Mouse (Mus musculus) T-helper 1 cell (primary cell): Measurements from ENCODE around the gene Adra2b.

Experiments used
- in situ Hi-C: fragments of 300-600 bp; cut with MboI, MseI; formaldehyde crosslinking; loops from one replicate; pipeline ENCODE4 v1.15.1; 2025; ENCODE audit warnings: high pct_unique_total_duplicates

Adra2b gene

DNA sequence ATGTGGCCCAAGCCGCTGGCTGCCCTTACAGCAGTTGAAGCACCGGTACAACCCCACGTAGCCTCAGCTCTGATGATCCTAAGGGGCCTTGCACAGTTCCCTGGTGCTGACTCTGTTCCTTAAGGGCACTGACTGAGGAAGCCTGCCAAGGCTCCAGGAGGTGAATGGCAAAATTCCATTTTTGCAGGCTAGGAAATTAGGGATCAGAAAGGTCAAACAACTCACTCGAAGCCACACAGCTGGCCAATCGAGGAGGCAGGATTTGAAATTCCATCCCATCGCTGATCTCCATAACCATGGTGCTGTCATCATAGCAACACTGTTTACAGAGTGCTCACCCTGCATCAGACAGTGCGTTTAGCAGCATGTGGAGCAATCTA lies 15.6 kb downstream of the Adra2b start:
- in situ Hi-C loops = loop anchor here (25.0 kb wide), 1 partner anchor 1359 kb away; no protein-coding TSS in a partner anchor

DNA sequence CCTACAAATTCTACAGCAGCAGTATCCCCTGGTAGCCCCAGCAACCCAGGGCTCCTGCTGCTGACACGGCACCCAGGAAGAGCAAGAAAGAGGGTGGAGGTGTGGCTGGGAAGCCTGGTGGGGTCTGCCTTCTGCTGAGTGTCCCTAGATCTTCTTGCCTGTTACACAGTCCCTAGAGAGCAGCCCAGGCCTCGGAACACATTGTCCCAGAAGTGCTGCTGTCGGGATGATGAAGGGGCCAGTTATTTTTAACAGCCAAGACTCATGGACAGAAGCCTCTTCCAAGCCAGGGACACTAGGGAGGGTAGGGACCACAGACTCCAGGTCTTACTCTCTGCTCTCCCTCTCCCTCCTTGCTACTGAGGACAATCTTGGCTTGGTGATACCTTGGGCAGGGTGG lies 16.2 kb downstream of the Adra2b start:
- in situ Hi-C loops = loop anchor here (25.0 kb wide), 1 partner anchor 1358 kb away; no protein-coding TSS in a partner anchor

DNA sequence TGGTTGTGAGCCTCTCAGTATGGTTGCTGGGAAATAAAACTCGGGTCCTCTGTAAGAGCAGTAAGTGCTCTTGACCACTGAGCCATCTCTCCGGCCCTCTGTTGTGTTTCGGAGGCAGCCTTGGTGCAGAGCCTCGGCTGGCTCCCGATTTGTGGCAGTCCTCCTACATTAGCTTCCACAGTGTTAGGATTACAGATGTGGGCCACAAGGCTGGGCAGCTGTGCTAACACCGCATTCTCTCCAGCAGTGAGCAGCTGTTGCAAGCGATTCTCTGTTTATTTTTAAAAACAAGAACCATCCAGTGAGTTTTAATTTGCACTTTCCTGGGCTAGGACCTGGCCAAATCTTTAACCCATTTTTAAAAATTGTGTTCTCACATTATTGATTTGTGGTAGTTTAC lies 20.9 kb downstream of the Adra2b start:
- in situ Hi-C loops = loop anchor here (25.0 kb wide), 1 partner anchor 1353 kb away; no protein-coding TSS in a partner anchor

DNA sequence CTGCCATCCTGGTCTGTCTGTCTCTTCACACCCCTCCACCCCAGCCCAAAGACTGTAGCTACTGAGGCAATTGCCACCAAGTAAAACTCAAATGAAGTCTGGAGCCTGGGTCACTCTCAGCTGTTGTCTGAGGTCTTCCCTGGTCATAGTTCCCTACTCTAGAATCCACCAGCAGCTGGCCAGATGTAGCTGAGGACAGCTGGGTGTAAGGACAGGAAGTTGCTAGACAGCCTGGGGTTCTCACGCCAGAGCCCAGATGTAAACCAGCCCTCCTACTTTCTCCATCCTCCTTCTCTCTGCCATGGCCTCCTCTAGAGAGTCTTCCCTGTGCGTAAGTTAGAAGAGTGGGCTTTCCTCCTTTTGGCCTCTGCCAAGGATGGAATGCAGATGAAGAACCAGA lies 24.5 kb downstream of the Adra2b start:
- in situ Hi-C loops = loop anchor here (25.0 kb wide), 1 partner anchor 1350 kb away; no protein-coding TSS in a partner anchor

DNA sequence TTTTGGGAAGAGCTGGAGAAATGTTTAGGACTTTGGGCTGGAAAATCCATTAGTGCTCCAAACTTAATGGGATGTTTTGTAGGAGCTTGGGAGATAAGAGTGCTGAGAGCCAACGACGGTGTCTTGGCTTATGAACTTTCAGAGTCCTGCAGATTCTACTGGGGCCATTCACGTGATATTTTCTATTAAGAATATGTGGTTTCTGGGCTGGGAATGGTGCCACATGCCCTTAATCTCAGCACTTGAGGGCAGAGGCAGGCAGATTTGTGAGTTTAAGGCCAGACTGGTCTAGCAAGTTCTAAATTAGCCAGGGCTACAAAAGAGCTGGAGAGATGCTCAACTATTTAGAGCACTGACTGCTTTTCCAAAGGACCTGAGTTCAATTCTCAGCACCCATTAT lies 27.3 kb downstream of the Adra2b start:
- in situ Hi-C loops = loop anchor here (25.0 kb wide), 1 partner anchor 1347 kb away; no protein-coding TSS in a partner anchor

- in situ Hi-C loops = loop anchor here (25.0 kb wide), 1 partner anchor 1346 kb away; no protein-coding TSS in a partner anchor
Measured at GRCm38 (mm10) chr2:127390846-127391245, 27.8 kb downstream of the Adra2b start.

GRCm38 (mm10) chr2:127391323-127391722 lies 28.3 kb downstream of the Adra2b start:
- in situ Hi-C loops = loop anchor here (25.0 kb wide), 1 partner anchor 1346 kb away; no protein-coding TSS in a partner anchor

DNA sequence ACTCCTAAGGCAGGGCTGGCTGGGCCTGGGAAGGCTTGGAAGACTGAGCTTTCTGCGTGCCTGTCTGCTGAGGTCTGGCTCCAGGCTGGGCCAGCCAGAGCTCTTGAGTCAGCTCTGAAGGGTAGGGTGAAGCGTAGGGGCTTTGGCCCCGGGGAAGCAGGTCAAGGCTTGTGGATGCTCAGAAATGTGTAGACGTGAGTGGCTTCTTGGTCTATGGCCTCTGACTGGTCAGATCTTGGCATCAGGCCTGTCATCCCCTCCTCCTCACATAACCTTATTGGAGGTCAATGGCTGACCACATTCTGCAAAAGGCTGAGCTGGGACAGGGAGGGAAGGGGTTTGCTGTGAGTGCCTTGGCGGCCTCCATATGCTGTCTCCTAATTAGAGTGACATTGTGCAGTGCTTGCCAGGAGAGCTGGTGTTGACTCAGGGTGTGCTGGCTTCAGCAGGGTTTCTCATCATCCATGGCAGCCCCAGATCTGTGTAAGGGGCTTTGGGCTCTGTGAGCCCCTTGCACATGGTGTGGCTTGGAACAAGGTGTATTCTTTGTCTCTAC lies 31.7 kb downstream of the Adra2b start:
- in situ Hi-C loops = loop anchor here (25.0 kb wide), 1 partner anchor 1343 kb away; no protein-coding TSS in a partner anchor

DNA sequence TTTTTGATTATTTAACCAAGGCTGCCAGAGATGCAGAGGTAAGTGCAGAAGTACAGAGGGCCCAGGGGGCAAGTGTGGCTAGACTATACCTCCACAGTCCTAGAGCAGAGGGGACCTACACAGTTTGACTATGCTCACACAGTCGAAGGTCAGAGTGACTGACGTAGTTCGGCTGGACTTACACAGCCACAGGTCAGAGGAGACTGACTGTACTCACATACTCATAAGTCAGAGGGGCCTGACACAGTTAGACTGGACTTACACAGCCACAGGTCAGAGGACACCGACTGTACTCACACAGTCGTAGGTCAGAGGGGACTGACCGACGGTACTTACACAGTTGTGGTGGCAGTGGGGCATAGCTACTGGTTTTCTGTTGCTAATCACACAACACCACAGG lies 35.7 kb downstream of the Adra2b start:
- in situ Hi-C loops = loop anchor here (25.0 kb wide), 1 partner anchor 1339 kb away; no protein-coding TSS in a partner anchor

- in situ Hi-C loops = no loop called here
Measured at GRCm38 (mm10) chr2:127411126-127411525, 48.1 kb downstream of the Adra2b start.

DNA sequence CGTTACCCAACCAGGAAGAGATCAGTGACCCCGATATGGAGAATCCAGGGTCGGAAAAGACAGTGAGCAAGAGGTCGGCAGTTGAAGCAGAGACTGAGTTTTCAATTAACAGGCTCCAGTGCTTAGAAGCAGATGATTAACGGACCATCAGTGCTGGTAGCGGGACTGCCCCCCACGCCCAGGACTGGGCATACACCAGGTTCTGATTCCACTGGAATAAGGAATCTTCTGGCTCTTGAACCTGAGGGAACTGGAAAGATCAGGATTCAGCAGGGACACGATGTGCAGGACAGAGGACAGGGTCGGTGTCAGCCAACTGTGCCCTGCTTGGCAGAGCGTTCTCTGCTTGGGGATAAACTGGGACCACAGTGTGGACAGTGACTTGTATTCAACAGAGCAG lies 52.8 kb downstream of the Adra2b start:
- in situ Hi-C loops = no loop called here

- in situ Hi-C loops = no loop called here
Measured at GRCm38 (mm10) chr2:127416706-127417105, 53.7 kb downstream of the Adra2b start.
